Mouse (Mus musculus): ENCODE results near the gene Obp2a.
"Not testable (repeated sequence)": the region's sequence is repeated elsewhere in the genome, so short reads cannot be mapped to it uniquely, and the experiment has no call there.

The Obp2a gene

DNA sequence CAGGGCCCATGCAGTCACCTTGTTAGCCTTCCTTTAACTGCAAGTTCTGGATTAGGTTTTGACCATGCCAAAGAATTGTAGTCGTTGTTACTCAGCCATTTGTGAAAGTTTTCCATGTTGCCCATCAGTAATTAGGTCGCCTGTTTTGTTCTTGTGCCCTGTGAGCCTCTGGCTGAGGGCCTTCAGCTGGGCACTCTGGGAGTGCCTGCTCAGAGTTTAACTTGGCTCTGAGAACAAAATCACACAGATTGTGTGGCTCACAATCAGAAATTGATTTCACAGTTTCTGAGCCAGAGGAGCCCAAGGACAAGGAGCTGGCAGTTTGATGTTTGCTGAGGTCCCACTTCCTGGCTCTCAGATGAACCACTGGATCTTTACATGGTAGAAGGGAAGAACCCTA, 9.9 kb downstream of the Obp2a start:
- DNase-seq (ENCODE audit: low spot score in 2 of 2): not testable (repeated sequence)

DNA sequence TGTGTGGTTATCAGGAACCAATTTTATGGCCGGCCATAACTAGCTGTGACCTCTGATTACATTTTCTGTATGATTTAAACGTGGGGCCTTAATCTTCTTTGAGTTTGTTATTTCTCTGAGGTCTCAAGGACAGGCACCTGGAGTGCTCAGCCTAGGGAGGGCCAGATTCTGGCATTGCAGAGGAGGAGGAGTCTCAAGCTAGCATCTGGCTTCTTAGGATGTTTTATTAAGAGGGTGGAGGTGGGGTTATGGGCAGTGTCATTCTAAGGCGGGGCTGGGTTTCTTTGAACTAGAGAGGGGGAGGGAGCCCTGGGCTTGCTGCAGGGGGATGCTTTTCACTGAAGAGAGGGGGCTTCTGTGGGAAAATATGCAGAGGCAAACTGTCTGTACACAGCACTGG, 11.8 kb downstream of the Obp2a start:
- not testable (repeated sequence) for DNase-seq (ENCODE audit: low spot score in 2 of 2)

DNA sequence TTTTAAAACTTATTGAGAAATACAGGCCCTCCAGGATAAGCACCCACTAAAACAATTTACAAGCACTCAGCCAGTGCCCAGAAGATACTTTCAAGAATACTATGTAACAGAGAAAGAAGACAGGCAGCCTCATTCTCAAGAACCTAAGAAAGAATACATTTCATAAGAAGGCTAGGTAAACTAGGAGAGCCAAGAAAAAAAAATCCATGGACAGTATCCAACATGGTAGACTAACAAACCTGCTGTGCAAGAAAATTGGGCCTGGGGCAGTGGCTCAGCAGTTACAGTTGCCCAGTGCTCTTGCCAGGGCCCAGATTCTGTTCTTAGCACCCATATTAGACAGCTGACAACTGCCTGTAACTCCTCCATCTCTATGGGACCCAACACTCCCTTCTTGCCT, 17.4 kb downstream of the Obp2a start:
- DNase-seq (ENCODE audit: low spot score in 2 of 2): no peak

DNA sequence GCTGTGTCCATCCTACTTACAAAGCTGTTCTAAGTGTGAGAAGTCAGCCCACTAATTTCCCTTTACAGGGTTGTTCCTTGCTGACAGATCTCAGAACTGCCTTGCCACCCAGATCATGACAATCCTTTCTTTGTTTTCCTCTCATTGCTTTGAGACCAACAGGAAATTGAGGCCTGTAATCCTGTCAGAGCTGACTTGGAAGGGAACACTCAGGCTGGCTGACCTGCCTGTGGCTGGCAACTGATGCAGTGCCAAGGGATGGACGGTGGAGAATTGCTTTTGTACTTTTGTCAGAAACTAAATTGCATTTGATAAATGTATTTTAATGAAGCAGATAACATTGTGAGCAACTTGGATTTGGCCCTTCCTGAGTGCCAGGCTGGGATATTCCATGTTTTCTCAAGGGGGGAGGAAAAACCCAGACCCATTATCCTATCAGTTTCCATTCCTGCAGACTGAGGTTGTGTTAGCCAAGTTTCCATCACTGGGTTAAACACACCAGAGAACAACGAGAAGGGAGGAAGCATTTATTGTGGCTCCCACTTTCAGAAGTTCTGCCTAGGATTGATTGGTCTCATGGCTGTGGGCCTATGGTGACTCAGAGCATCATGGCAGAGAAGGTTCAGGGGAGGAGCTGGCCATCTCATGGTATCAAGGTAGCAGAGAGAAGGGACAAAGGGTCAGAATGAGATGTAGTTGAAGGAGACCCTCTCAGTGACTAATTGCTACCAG, 33.5 kb downstream of the Obp2a start:
- DNase-seq (ENCODE audit: low spot score in 2 of 2): no peak

DNA sequence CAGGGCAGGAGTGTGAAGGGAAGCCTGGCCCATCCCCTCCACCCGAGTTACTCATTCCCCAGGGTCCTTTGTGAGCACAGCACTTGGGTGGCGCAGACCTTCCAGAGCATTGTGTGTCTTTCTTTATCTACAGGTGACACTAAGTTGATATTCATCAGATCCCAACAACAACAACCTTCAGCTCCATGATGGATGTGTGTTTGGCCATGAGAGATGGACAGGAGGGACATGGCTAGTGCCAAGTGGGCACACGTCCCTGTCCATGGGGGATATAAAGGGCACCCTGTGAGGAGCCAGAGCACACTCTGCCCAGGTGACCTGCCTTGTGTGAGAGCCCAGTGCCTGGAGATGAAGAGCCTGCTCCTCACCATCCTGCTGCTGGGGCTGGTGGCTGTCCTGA, 36.9 kb downstream of the Obp2a start, which contains the start of gene Obp2b:
Gene Obp2b (plus strand): TSS at position 301 of the 400 bp plus-strand sequence.
- DNase-seq (ENCODE audit: low spot score in 2 of 2): not testable (repeated sequence)

DNA sequence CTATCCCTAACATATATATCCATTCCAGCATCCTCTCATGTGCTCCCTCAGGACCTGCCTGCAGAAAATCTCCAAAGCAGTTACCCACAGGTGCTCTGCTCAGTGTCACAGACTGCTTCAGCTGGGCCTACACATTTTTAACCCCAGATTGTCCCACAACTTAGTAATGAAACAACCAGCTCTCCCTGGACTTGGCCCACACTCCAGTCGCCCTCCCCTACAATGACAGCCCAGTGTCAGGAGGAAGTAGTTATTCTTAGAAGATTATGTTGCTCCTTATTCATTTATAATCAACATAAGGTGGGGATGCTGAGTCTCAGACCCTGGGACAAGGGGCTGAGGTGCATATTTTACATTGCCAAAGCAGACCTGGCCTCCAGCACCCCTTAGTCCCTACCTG, 41.8 kb downstream of the Obp2a start:
- no peak for DNase-seq (ENCODE audit: low spot score in 2 of 2)

All from frontal cortex, postnatal 14 days (tissue).